Mouse (Mus musculus): Measurements from ENCODE around the gene Gm6993. TPM values are rescaled to one million over a fixed set of nuclear protein-coding genes. Genes with fewer than 3 reads are reported as not detected.

The Gm6993 gene
- polyA plus RNA-seq (2017; shearing (Covaris generic)) = not detected

GRCm38 (mm10) chr12:31240470-31240869 lies at the start of gene Gm6993:
Gm6993 (plus strand) TSS chr12:31240770.

DNA sequence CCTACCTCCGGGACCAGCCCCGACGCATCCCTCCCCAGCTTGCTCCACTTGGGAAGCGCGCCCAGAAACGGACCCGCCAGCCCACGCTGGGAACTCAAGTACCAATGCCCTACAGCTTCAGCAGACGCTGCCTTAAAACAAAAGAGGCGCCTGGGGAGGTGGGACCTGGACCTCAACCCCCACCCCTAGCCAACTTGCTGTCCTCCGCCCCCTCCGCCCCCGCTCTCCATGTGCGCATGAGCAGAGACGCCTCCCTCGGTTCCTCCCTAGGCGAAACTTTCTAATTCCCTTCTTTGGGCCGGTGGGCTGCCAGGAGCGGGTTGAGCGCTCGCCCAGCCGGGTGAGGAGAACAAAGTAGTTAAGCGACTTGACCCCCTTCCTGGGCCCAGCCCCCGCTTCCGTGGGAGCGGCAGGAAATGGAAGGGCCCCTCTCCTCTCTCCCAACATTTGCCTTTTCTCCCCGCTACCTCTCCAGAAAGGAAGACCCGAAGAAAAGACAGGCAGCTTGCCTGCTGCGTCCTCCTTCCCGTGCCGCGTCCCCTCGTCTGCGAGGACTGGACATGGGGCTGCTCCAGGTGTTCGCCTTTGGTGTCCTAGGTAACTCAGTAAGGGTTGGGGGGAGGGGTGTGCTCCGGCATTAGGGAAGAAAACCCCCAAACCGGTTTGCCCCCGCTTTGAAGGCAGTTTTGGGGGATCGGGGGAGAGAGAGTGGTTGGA lies 24.6 kb downstream of the Gm6993 start, which contains the start of gene Lamb1:
Gene Lamb1, plus strand, starts transcription at position 230 of the 717 bp plus-strand sequence.

Other genes with a start within 250 kb of the Gm6993 start
- gene Fam110c, start 166.9 kb upstream of the Gm6993 start, polyA plus RNA-seq (2017; shearing (Covaris generic)) = 0.80 TPM
- gene Lamb1, start 24.5 kb downstream of the Gm6993 start, polyA plus RNA-seq (2017; shearing (Covaris generic)) = 0.11 TPM
- gene Dld, start 110.7 kb downstream of the Gm6993 start, polyA plus RNA-seq (2017; shearing (Covaris generic)) = 107 TPM
- not detected for gene Slc26a3, start 150.1 kb downstream of the Gm6993 start, polyA plus RNA-seq (2017; shearing (Covaris generic))